In the genomic region with DNA sequence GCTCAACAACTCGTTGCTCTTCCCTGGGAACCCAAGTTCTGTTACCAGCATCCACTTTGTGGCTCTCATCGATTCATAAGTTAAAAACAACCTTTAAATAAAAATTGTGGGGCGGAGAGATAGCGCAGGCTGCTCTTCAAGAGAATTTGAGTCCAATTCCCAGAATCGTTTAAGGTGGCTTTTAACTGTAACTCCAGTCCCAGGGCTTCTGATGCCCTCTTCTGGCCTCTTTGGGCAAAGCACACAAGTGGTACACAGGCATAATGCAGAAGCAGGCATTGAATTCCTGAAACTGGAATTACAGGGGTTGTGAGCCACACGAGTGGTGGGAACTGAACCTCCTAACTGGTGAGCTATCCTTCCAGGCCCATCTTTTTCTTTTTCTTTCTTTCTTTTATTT, we compare ENCODE assay signal across 9 mouse cellular contexts. TPM values are rescaled to one million over a fixed set of nuclear protein-coding genes. Genes with fewer than 3 reads are reported as not detected.
DNase-seq lines count a peak whose midpoint lies in the region; TF ChIP-seq lines count a peak whose summit lies in the region.
"Had no signal": no experiment of that assay in that cellular context is flagged by ENCODE, and none has a peak within 500 bp of the region (broad histone marks: within the 10 kb centered on the region; RNA-seq: fewer than 3 reads in every experiment).

No protein-coding gene starts in this region.

- TF ChIP-seq CTCF in cortical plate, adult 2 months (IDR thresholded peaks at IDR 0.05; ENCODE audit: extremely low read depth, insufficient read depth, low read length), result peak; percentile 58

- H3K4me3 ChIP-seq in cortical plate, adult 2 months (ENCODE audit: insufficient read depth, low read length), result no peak overlapping the region
- H3K4me3 ChIP-seq: limb, embryonic 12.5 days had no signal

- no peak overlapping the region for H3K27ac ChIP-seq in cortical plate, adult 2 months (ENCODE audit: insufficient read depth, low read length)
- H3K27ac ChIP-seq: limb, embryonic 12.5 days had no signal

- intact Hi-C loops in gastrocnemius, postnatal 14 days (cut with DNase I; ENCODE audit: low total_unique reads), result loop anchor here (10.0 kb wide), 1 partner anchor 155 kb away; no protein-coding TSS in a partner anchor

- TF ChIP-seq POLR2A in cortical plate, adult 2 months (IDR thresholded peaks at IDR 0.05; ENCODE audit: extremely low read depth, insufficient read depth, low read length), result no peak

- peaks cover 2% of the 10 kb centered on the region; the same call in 1 of the 2 replicates for H3K4me1 ChIP-seq in cortical plate, adult 2 months (ENCODE audit: control insufficient read depth, insufficient read depth, low read length)

- DNase-seq in gastrocnemius, postnatal 14 days, result peak; percentile 23
- DNase-seq in gastrocnemius, postnatal 25 days, result no peak
- peak; percentile 65 for DNase-seq in right cerebral cortex, postnatal 14 days
- no peak for DNase-seq in right cerebral cortex, postnatal 25 days
- peak; percentile 64 for DNase-seq in liver
- DNase-seq in retina, postnatal 7 days (ENCODE audit: low read depth, low spot score), result peak; percentile 9
- DNase-seq in yolk sac, embryonic 10.5 days (ENCODE audit: low spot score), result no peak

RNA-seq across cellular contexts. Expression of gene Slc22a16, which starts 40.5 kb away (rescaled TPM):
- not detected for total RNA-seq in gastrocnemius, postnatal 14 days (2021)
- total RNA-seq in gastrocnemius, postnatal 25 days (2021), result not detected
- polyA plus RNA-seq in cortical plate, adult 2 months (2012; rRNA removed), result not detected in 2 replicates
- polyA plus RNA-seq: limb, embryonic 12.5 days had no signal

Comparison
In these comparisons a context has a peak if more than half of its experiments do, and no peak if none do; other contexts are left out.
1. DNase-seq: peak in gastrocnemius, postnatal 14 days (single experiment), right cerebral cortex, postnatal 14 days (single experiment), liver (single experiment) and retina, postnatal 7 days (single experiment); none in gastrocnemius, postnatal 25 days (single experiment), right cerebral cortex, postnatal 25 days (single experiment) and yolk sac, embryonic 10.5 days (single experiment).